Mouse (Mus musculus) neural tube, embryonic 13.5 days (tissue): ENCODE data around the gene Dio1. TPM values are rescaled to one million over a fixed set of nuclear protein-coding genes. Genes with fewer than 3 reads are reported as not detected.

ENCODE experiments used
- ATAC-seq: fragments of 200-750 bp; cut with Nextera tagmentation; 2 replicates; pipeline ENCODE4 v1.8.0; 2017; ENCODE audit warnings: low read depth, mild to moderate bottlenecking, moderate TSS enrichment, moderate library complexity
- H3K27ac ChIP-seq: fragments of 300-500 bp; sonication (generic); replicated peaks from 2 replicates; pipeline ENCODE4 v1.5.1; 2015; ENCODE audit warnings: moderate library complexity, mild to moderate bottlenecking, inconsistent platforms
- H3K27me3 ChIP-seq: fragments of 300-500 bp; sonication (generic); 2 replicates; pipeline ENCODE4 v1.6.1; 2015; ENCODE audit warnings: mild to moderate bottlenecking, inconsistent platforms
- H3K36me3 ChIP-seq: fragments of 300-500 bp; sonication (generic); 2 replicates; pipeline ENCODE4 v1.6.1; 2015; ENCODE audit warnings: mild to moderate bottlenecking, inconsistent platforms
- H3K4me1 ChIP-seq: fragments of 300-500 bp; sonication (generic); replicated peaks from 2 replicates; pipeline ENCODE4 v1.6.1; 2015; ENCODE audit warnings: inconsistent platforms
- H3K4me2 ChIP-seq: fragments of 300-500 bp; sonication (generic); 2 replicates; pipeline ENCODE4 v1.6.1; 2015; ENCODE audit warnings: inconsistent platforms, mild to moderate bottlenecking, moderate library complexity
- H3K4me3 ChIP-seq: fragments of 300-500 bp; sonication (generic); 2 replicates; pipeline ENCODE4 v1.5.1; 2015; ENCODE audit warnings: mild to moderate bottlenecking, inconsistent platforms
- H3K9ac ChIP-seq: fragments of 300-500 bp; sonication (generic); 2 replicates; pipeline ENCODE4 v1.6.1; 2015; ENCODE audit warnings: moderate library complexity, mild to moderate bottlenecking, inconsistent platforms
- H3K9me3 ChIP-seq: fragments of 300-500 bp; sonication (generic); 2 replicates; pipeline ENCODE4 v1.6.1; 2016; ENCODE audit warnings: inconsistent platforms
- WGBS: fragments of 180-500 bp; shearing (Covaris S2); methylation state at CpG from one replicate; pipeline ENCODE4 v1.1.7; 2015; 5-methylcytosine and 5-hydroxymethylcytosine counted together
- polyA plus RNA-seq: library from polyadenylated mRNA; unstranded; fragments of >200 nt; fragmentation: Nextera tagmentation; extraction: Ambion mirVana; gene quantifications from 2 replicates; pipeline ENCODE4 v1.2.1, GENCODE M21; 2015

The Dio1 gene
- polyA plus RNA-seq, 1 experiment from 2014 or later = not detected

GRCm38 (mm10) chr4:107254414-107254813 lies 52.6 kb downstream of the Dio1 start:
- 12% methylated on average over 3 of the region's 3 CpGs for WGBS
- 0 out of 2 replicates have a peak, but pooled peaks have one; percentile 6 for ATAC-seq
- no peaks in the 10 kb centered on the region for H3K36me3 ChIP-seq
- H3K4me1 ChIP-seq = peaks cover 44% of the 10 kb centered on the region
- peak overlapping the region; percentile 85 for H3K9ac ChIP-seq
- H3K27me3 ChIP-seq = no peaks in the 10 kb centered on the region
- H3K9me3 ChIP-seq = no peaks in the 10 kb centered on the region
- H3K4me2 ChIP-seq = peak overlapping the region; percentile 69
- H3K27ac ChIP-seq = peak overlapping the region; percentile 94
- peak overlapping the region; percentile 80 for H3K4me3 ChIP-seq

- under 1% methylated on average over 91 of the region's 101 CpGs for WGBS
- Histone ChIP-seq H3K36me3 (no peaks in the 10 kb centered on the region), H3K4me1 (peaks cover 52% of the 10 kb centered on the region), H3K27ac (peak within 1 kb of the TSS; percentile 94), H3K9ac (peak within 1 kb of the TSS; percentile 85), H3K27me3 (no peaks in the 10 kb centered on the region), H3K4me2 (peak within 1 kb of the TSS; percentile 69), H3K4me3 (peak within 1 kb of the TSS; percentile 80), H3K9me3 (no peaks in the 10 kb centered on the region)
- peak; percentile 96 for ATAC-seq
These were observed 53.6 kb downstream of the Dio1 start, which contains the start of the genes Lrrc42 and Hspb11 for GRCm38 (mm10) chr4:107253125-107254091. Gene Lrrc42, minus strand, starts transcription at chr4:107253532. Gene Hspb11, plus strand, starts transcription at chr4:107253593.

GRCm38 (mm10) chr4:107252522-107252921 lies 54.4 kb downstream of the Dio1 start:
- peaks cover 58% of the 10 kb centered on the region for H3K4me1 ChIP-seq
- no peaks in the 10 kb centered on the region for H3K36me3 ChIP-seq
- H3K4me2 ChIP-seq = peak overlapping the region; percentile 68
- 2% methylated on average over 11 of the region's 11 CpGs for WGBS
- H3K27ac ChIP-seq = 0 out of 2 replicates have a peak overlapping the region, but pooled peaks have one; percentile 94
- no peaks in the 10 kb centered on the region for H3K9me3 ChIP-seq
- H3K9ac ChIP-seq = peak overlapping the region; percentile 85
- no peak; the same call in 1 of the 2 replicates for ATAC-seq
- H3K27me3 ChIP-seq = no peaks in the 10 kb centered on the region
- peak overlapping the region; percentile 80 for H3K4me3 ChIP-seq

GRCm38 (mm10) chr4:107250494-107250893 lies 56.5 kb downstream of the Dio1 start:
- Histone ChIP-seq H3K27ac (no peak overlapping the region), H3K4me3 (no peak overlapping the region), H3K4me2 (no peak overlapping the region), H3K4me1 (peaks cover 57% of the 10 kb centered on the region), H3K27me3 (no peaks in the 10 kb centered on the region), H3K9ac (no peak overlapping the region), H3K36me3 (peaks cover 9% of the 10 kb centered on the region), H3K9me3 (no peaks in the 10 kb centered on the region)
- ATAC-seq = no peak
- WGBS = 30% methylated on average over 4 of the region's 4 CpGs

DNA sequence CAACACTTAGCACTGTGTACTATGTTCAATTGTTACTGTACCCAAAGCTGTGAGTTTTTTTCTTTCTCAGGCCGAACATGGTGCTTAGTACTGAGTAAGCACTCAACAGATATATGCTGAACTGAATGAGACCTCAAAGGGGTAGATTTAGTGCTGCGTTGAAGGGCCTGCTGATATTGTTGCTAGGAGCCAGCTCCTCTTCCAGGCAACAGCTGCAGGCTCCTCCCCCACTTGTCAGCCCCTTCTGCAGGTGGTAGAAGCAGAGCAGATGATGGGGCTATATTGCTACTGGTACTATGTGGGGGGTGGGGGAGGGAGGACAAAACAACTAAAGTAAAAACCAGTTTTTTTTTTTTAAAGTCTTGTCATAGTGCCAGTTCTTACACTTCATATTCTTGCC lies 57.5 kb downstream of the Dio1 start:
- H3K27ac ChIP-seq = peak overlapping the region; percentile 46; the same call in 1 of the 2 replicates

GRCm38 (mm10) chr4:107248061-107248460 lies 58.9 kb downstream of the Dio1 start:
- Histone ChIP-seq H3K4me1 (peaks cover 61% of the 10 kb centered on the region), H3K36me3 (peaks cover 10% of the 10 kb centered on the region), H3K4me2 (no peak overlapping the region), H3K27ac (no peak overlapping the region), H3K4me3 (no peak overlapping the region), H3K9ac (no peak overlapping the region), H3K27me3 (no peaks in the 10 kb centered on the region), H3K9me3 (no peaks in the 10 kb centered on the region)
- WGBS = 89% methylated on average over 3 of the region's 3 CpGs
- ATAC-seq = no peak

More for the DNA sequence above, 57.5 kb downstream of the Dio1 start:
- Histone ChIP-seq H3K4me1 (peaks cover 56% of the 10 kb centered on the region), H3K4me3 (no peak overlapping the region), H3K27me3 (no peaks in the 10 kb centered on the region), H3K9ac (0 out of 2 replicates have a peak overlapping the region, but pooled peaks have one; percentile 17), H3K9me3 (no peaks in the 10 kb centered on the region), H3K4me2 (no peak overlapping the region), H3K36me3 (peaks cover 9% of the 10 kb centered on the region)
- ATAC-seq = no peak
- 21% methylated on average over 2 of the region's 2 CpGs for WGBS

- H3K27me3 ChIP-seq = no peaks in the 10 kb centered on the region
- no peak overlapping the region for H3K4me3 ChIP-seq
These were observed 59.9 kb downstream of the Dio1 start for GRCm38 (mm10) chr4:107247110-107247509.

DNA sequence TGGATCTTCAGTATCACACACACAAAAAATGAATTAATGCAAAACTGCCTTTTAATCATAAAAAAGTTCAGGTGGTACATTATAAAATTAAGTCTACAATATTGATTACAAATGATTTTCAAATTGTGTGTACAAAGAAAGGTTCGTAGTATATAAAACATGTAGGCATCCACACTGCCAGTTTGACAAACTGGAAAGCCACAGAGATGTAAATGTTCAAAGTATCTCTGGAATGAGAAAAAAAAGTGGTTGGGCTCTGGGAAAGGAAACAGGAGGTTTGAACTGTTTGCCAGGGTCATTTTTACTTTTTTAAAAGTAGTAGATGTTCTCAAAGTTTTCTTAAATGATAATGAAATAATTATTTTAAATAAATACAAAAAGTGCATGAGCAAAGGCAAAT lies 60.9 kb downstream of the Dio1 start:
- Histone ChIP-seq H3K9me3 (no peaks in the 10 kb centered on the region), H3K9ac (no peak overlapping the region), H3K36me3 (peaks cover 28% of the 10 kb centered on the region), H3K4me2 (no peak overlapping the region), H3K4me3 (no peak overlapping the region), H3K27me3 (no peaks in the 10 kb centered on the region), H3K4me1 (peaks cover 45% of the 10 kb centered on the region), H3K27ac (no peak overlapping the region)
- ATAC-seq = no peak
- WGBS = 87% methylated on average over 1 of the region's 1 CpGs

More at GRCm38 (mm10) chr4:107247110-107247509, 59.9 kb downstream of the Dio1 start:
- 87% methylated on average over 9 of the region's 9 CpGs for WGBS
- Histone ChIP-seq H3K4me1 (peaks cover 55% of the 10 kb centered on the region), H3K9me3 (no peaks in the 10 kb centered on the region), H3K9ac (no peak overlapping the region), H3K36me3 (peaks cover 17% of the 10 kb centered on the region), H3K4me2 (no peak overlapping the region), H3K27ac (no peak overlapping the region)
- no peak for ATAC-seq

- peaks cover 34% of the 10 kb centered on the region for H3K36me3 ChIP-seq
- H3K4me2 ChIP-seq = no peak overlapping the region
- no peaks in the 10 kb centered on the region for H3K27me3 ChIP-seq
- no peak overlapping the region for H3K9ac ChIP-seq
- H3K4me1 ChIP-seq = peaks cover 40% of the 10 kb centered on the region
- no peaks in the 10 kb centered on the region for H3K9me3 ChIP-seq
- no peak overlapping the region for H3K27ac ChIP-seq
- no peak overlapping the region for H3K4me3 ChIP-seq
- no peak for ATAC-seq
- WGBS = 72% methylated on average over 2 of the region's 2 CpGs
These were observed 61.6 kb downstream of the Dio1 start for GRCm38 (mm10) chr4:107245368-107245767.

DNA sequence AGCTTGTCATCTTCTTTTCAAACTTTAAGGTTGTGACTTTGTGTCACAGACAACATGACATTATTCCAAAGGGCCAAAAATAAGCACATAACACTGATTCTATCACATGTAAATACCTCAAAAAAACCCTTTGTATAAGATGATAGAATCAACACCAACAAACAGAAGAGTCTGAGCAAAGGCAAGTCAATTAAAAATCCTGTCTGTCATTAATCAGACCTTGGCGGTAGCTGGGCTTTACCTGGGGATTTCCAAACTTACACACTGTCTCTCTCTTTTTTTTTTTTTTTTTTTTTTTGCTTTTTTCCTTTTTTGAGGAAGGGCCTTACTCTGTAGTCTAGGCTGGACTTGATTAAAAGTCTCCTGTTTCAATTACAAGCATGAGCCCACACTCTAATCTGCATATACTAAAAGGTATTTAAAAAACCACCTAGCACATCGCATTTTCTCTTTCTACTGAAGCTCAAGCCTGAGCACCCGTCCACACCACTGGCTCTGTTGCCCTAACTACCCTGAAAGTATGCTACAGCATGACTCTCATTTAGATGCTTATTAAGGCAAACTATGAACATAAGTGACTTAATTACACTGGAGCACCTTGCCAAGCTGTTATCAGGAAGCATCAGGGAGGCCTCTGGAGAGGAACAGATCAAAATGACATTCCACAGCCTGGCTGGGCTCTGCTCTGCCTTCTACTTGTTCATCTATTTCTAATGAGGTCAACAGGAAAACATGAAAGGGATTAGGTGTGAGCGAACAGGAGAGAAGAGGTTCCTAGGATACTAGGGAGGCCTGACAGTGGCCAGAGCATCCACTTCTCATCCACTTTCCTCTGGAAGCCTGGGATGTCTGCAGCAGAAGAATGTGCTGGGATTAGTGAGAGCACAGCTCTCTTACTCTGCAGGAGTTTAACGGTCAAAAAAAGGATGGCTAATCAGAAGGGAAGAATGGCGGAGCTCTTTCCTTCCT lies 63.3 kb downstream of the Dio1 start:
- Histone ChIP-seq H3K4me2 (no peak overlapping the region), H3K9ac (no peak overlapping the region), H3K27me3 (no peaks in the 10 kb centered on the region), H3K36me3 (peaks cover 52% of the 10 kb centered on the region), H3K27ac (peak overlapping the region; percentile 70), H3K9me3 (no peaks in the 10 kb centered on the region), H3K4me3 (no peak overlapping the region), H3K4me1 (peaks cover 23% of the 10 kb centered on the region)
- ATAC-seq = no peak
- WGBS = 68% methylated on average over 6 of the region's 6 CpGs
